Mouse (Mus musculus) intestine, postnatal 0 days (tissue): ENCODE measurements around the gene Foxred2. TPM values are rescaled to one million over a fixed set of nuclear protein-coding genes. Genes with fewer than 3 reads are reported as not detected.
A peak's percentile ranks its signal among the peaks of the same experiment; 100 is the strongest.

Experiments
- ATAC-seq: fragments of 200-750 bp; cut with Nextera tagmentation; 2 replicates; pipeline ENCODE4 v1.8.0; 2017; ENCODE audit warnings: mild to moderate bottlenecking, moderate TSS enrichment, moderate library complexity
- H3K27ac ChIP-seq: fragments of 300-500 bp; sonication (generic); 2 replicates; pipeline ENCODE4 v1.5.1; 2014; ENCODE audit warnings: mild to moderate bottlenecking, low read depth, low read length, moderate library complexity
- H3K27me3 ChIP-seq: fragments of 300-500 bp; sonication (generic); replicated peaks from 2 replicates; pipeline ENCODE4 v1.6.1; 2014; ENCODE audit warnings: low read length, mixed read lengths; ENCODE audit not compliant: control insufficient read depth, insufficient read depth
- H3K36me3 ChIP-seq: fragments of 300-500 bp; sonication (generic); 2 replicates; pipeline ENCODE4 v1.6.1; 2014; ENCODE audit warnings: mild to moderate bottlenecking, moderate library complexity; ENCODE audit not compliant: control insufficient read depth, insufficient read depth
- H3K4me1 ChIP-seq: fragments of 300-500 bp; sonication (generic); replicated peaks from 2 replicates; pipeline ENCODE4 v1.6.1; 2014; ENCODE audit warnings: antibody characterized with exemption, low read length, mixed read lengths; ENCODE audit not compliant: control insufficient read depth, insufficient read depth
- H3K4me2 ChIP-seq: fragments of 300-500 bp; sonication (generic); replicated peaks from 2 replicates; pipeline ENCODE4 v1.6.1; 2014; ENCODE audit warnings: low read depth, mild to moderate bottlenecking, moderate library complexity
- H3K4me3 ChIP-seq: fragments of 300-500 bp; sonication (generic); 2 replicates; pipeline ENCODE4 v1.5.1; 2014; ENCODE audit warnings: low read depth, low read length
- H3K9ac ChIP-seq: fragments of 300-500 bp; sonication (generic); 2 replicates; pipeline ENCODE4 v1.6.1; 2014; ENCODE audit warnings: mild to moderate bottlenecking, low read depth, low read length
- H3K9me3 ChIP-seq: fragments of 300-500 bp; sonication (generic); 2 replicates; pipeline ENCODE4 v1.6.1; 2016; ENCODE audit warnings: mixed run types; ENCODE audit not compliant: control insufficient read depth
- CTCF ChIP-seq: sonication (generic); IDR thresholded peaks from 2 replicates; pipeline ENCODE4 v1.5.1; 2016; ENCODE audit warnings: low read depth, mild to moderate bottlenecking, control low read depth, antibody characterized with exemption, moderate library complexity
- WGBS: fragments of 180-500 bp; shearing (Covaris S2); extraction: QIAGEN DNeasy Blood & Tissue Kit; methylation state at CpG from one replicate; pipeline ENCODE4 v1.1.7; 2014; 5-methylcytosine and 5-hydroxymethylcytosine counted together
- polyA plus RNA-seq: library from polyadenylated mRNA; unstranded; fragments of >200 nt; fragmentation: Nextera tagmentation; extraction: Ambion mirVana; gene quantifications from 2 replicates; pipeline ENCODE4 v1.2.1, GENCODE M21; 2015

Foxred2 gene
- polyA plus RNA-seq, 1 experiment from 2014 or later = 0.46 TPM

GRCm38 (mm10) chr15:77935673-77936375 is 20.7 kb downstream of the Foxred2 start:
- Histone ChIP-seq H3K36me3 (no peaks in the 10 kb centered on the region), H3K4me3 (no peak overlapping the region), H3K27ac (no peak overlapping the region), H3K4me1 (no peaks in the 10 kb centered on the region), H3K9me3 (no peaks in the 10 kb centered on the region), H3K4me2 (no peak overlapping the region), H3K27me3 (no peaks in the 10 kb centered on the region; the same call in 1 of the 2 replicates), H3K9ac (no peak overlapping the region)
- no peak for ATAC-seq
- TF ChIP-seq CTCF = no peak
- WGBS = 84% methylated on average over 14 of the region's 14 CpGs

GRCm38 (mm10) chr15:77934968-77935367 is 21.6 kb downstream of the Foxred2 start:
- Histone ChIP-seq H3K27me3 (no peaks in the 10 kb centered on the region; the same call in 1 of the 2 replicates), H3K4me3 (no peak overlapping the region), H3K4me2 (no peak overlapping the region), H3K9me3 (no peaks in the 10 kb centered on the region), H3K9ac (no peak overlapping the region), H3K4me1 (no peaks in the 10 kb centered on the region), H3K27ac (no peak overlapping the region), H3K36me3 (no peaks in the 10 kb centered on the region)
- ATAC-seq = no peak
- 72% methylated on average over 5 of the region's 5 CpGs for WGBS
- no peak for TF ChIP-seq CTCF

GRCm38 (mm10) chr15:77934326-77934725 is 22.2 kb downstream of the Foxred2 start:
- Histone ChIP-seq H3K9me3 (no peaks in the 10 kb centered on the region), H3K4me3 (no peak overlapping the region), H3K4me1 (no peaks in the 10 kb centered on the region), H3K9ac (no peak overlapping the region), H3K4me2 (no peak overlapping the region), H3K27me3 (no peaks in the 10 kb centered on the region; the same call in 1 of the 2 replicates), H3K36me3 (no peaks in the 10 kb centered on the region), H3K27ac (no peak overlapping the region)
- WGBS = 78% methylated on average over 11 of the region's 11 CpGs
- ATAC-seq = no peak
- no peak for TF ChIP-seq CTCF

- WGBS = under 1% methylated on average over 14 of the region's 14 CpGs
- no peak for ATAC-seq
These were observed 22.8 kb downstream of the Foxred2 start for GRCm38 (mm10) chr15:77933770-77934169.

GRCm38 (mm10) chr15:77933222-77933621 is 23.3 kb downstream of the Foxred2 start:
- Histone ChIP-seq H3K9ac (no peak overlapping the region), H3K4me3 (no peak overlapping the region), H3K4me1 (no peaks in the 10 kb centered on the region), H3K27me3 (no peaks in the 10 kb centered on the region; the same call in 1 of the 2 replicates), H3K36me3 (no peaks in the 10 kb centered on the region), H3K27ac (no peak overlapping the region), H3K4me2 (peak overlapping the region; percentile 35; the same call in 1 of the 2 replicates), H3K9me3 (no peaks in the 10 kb centered on the region)
- WGBS = 55% methylated on average over 3 of the region's 3 CpGs
- no peak for TF ChIP-seq CTCF
- no peak for ATAC-seq

More at GRCm38 (mm10) chr15:77933770-77934169, 22.8 kb downstream of the Foxred2 start:
- Histone ChIP-seq H3K4me2 (peak overlapping the region; percentile 35), H3K9ac (no peak overlapping the region), H3K4me1 (no peaks in the 10 kb centered on the region), H3K27me3 (no peaks in the 10 kb centered on the region; the same call in 1 of the 2 replicates), H3K4me3 (no peak overlapping the region), H3K9me3 (no peaks in the 10 kb centered on the region), H3K27ac (no peak overlapping the region), H3K36me3 (no peaks in the 10 kb centered on the region)
- peak; percentile 99 for TF ChIP-seq CTCF

- Histone ChIP-seq H3K4me3 (no peak overlapping the region), H3K4me2 (no peak overlapping the region), H3K27ac (no peak overlapping the region), H3K36me3 (peaks cover 4% of the 10 kb centered on the region), H3K9me3 (no peaks in the 10 kb centered on the region), H3K9ac (no peak overlapping the region), H3K27me3 (no peaks in the 10 kb centered on the region; the same call in 1 of the 2 replicates), H3K4me1 (no peaks in the 10 kb centered on the region)
- 54% methylated on average over 6 of the region's 6 CpGs for WGBS
- ATAC-seq = no peak
- TF ChIP-seq CTCF = no peak
These were observed 24.9 kb downstream of the Foxred2 start for GRCm38 (mm10) chr15:77931689-77932016.
